Mouse (Mus musculus): ENCODE data around the gene Cd63.

DNA sequence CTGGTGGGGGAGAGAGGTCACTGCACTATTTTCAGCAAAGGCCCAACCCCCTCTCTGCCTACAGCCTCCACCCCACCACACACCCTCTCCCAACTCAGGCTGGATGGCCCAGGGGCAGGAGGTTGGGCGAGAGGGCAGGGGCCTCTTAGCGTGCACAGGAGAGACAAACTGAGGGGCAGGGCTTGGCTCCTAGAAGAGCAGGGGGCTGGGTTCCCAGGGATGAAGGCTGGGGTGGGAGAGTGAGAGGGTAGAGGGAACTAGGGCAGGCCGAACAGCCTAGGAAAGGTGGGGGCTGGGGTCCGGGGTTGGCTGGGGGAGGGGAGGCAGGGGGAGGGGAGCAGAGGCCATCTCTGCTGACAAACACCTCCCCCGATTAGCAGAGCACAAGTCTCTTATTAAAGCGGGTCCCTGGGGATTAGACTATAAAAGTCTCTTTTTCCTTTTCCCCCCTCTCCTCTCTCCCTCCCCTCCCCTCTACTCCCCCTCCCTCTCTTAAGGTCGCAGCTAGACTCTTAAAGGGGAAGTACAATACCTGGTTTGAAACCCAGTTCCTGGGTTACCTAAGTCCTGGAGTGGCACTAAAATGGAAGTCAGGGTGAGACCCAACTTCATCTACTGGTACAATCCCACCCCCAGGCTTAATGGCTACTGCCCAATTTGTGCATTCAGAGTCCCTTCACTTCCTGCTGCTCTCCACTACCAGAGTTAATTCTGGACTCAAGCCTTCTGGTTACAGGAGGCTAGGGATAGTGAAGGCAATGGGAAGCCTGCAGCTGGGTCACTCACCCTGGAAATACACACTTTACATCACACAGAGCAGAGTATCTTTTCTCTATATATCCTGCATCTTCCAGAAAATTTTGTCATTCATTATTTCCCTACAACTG lies 11.6 kb upstream of the Cd63 start:
- no peak for TF ChIP-seq TAL1 (conservative IDR thresholded peaks at IDR 0.05; ENCODE audit: low read depth, low read length)
- no peak for TF ChIP-seq CTCF (IDR thresholded peaks at IDR 0.05; ENCODE audit: low read depth, low read length)
